In genomic region chr5:120181384-120181783, GRCm38 (mm10) we compare ENCODE assay signal across 23 mouse cellular contexts.
A peak's percentile ranks its signal among the peaks of the same experiment; 100 is the strongest.
DNase-seq lines count a peak whose midpoint lies in the region; ATAC-seq and TF ChIP-seq lines count a peak whose summit lies in the region.
"Had no signal": no experiment of that assay in that cellular context is flagged by ENCODE, and none has a peak within 500 bp of the region (broad histone marks: within the 10 kb centered on the region; RNA-seq: fewer than 3 reads in every experiment).

No protein-coding gene starts in this region.

- H3K27ac ChIP-seq in midbrain, postnatal 0 days (ENCODE audit: low read depth, low read length) = no peak overlapping the region
- no peak overlapping the region for H3K27ac ChIP-seq in midbrain, embryonic 10.5 days (replicated peaks)
- H3K27ac ChIP-seq: embryonic facial prominence, embryonic 15.5 days; forebrain, embryonic 10.5 days; hindbrain, embryonic 12.5 days; kidney, postnatal 0 days; limb, embryonic 12.5 days; liver, embryonic 14.5 days; lung, embryonic 15.5 days; macrophage had no signal

- no peak for ATAC-seq in midbrain, postnatal 0 days (ENCODE audit: low FRiP score)
- ATAC-seq: forebrain, postnatal 0 days had no signal

- WGBS in midbrain, postnatal 0 days = 86% methylated on average over 4 of the region's 4 CpGs
- 90% methylated on average over 4 of the region's 4 CpGs for WGBS in midbrain, embryonic 10.5 days

- peak; percentile 46 for DNase-seq in adrenal gland, adult 2 months
- DNase-seq in adrenal gland, postnatal 4 days (ENCODE audit: low spot score in 2 of 2) = no peak
- DNase-seq in heart, adult 11 months = peak; percentile 98
- no peak for DNase-seq in heart, postnatal 4 days
- DNase-seq in midbrain, postnatal 0 days (ENCODE audit: low spot score) = peak; percentile 51
- no peak for DNase-seq in midbrain, embryonic 10.5 days (ENCODE audit: low spot score)
- DNase-seq in heart, postnatal 25 days (ENCODE audit: low spot score) = peak; percentile 21
- DNase-seq in lung, postnatal 10 days = no peak
- DNase-seq: cerebellum, adult 8-10 months; embryo, embryonic 11 days; forebrain, postnatal 0 days; gastrocnemius, postnatal 14 days; kidney, adult 11 months; right cerebral cortex, postnatal 4 days had no signal

- intact Hi-C loops in heart, postnatal 25 days (cut with DNase I) = no loop called here

- no peak overlapping the region for H3K4me3 ChIP-seq in midbrain, postnatal 0 days (ENCODE audit: low read depth, low read length)
- no peak overlapping the region for H3K4me3 ChIP-seq in midbrain, embryonic 10.5 days
- H3K4me3 ChIP-seq: embryonic facial prominence, embryonic 15.5 days; forebrain, embryonic 10.5 days; hindbrain, embryonic 12.5 days; limb, embryonic 12.5 days; lung, embryonic 15.5 days had no signal

- no peak overlapping the region for H3K4me2 ChIP-seq in midbrain, postnatal 0 days (ENCODE audit: low read depth, low read length, poor library complexity, severe bottlenecking)
- H3K4me2 ChIP-seq: embryonic facial prominence, embryonic 15.5 days; hindbrain, embryonic 12.5 days; limb, embryonic 12.5 days; lung, embryonic 15.5 days; midbrain, embryonic 11.5 days had no signal

- H3K9ac ChIP-seq in midbrain, postnatal 0 days (replicated peaks; ENCODE audit: low read length, poor library complexity, severe bottlenecking) = no peak overlapping the region
- H3K9ac ChIP-seq: embryonic facial prominence, embryonic 15.5 days; forebrain, postnatal 0 days; hindbrain, embryonic 12.5 days; limb, embryonic 12.5 days; liver, embryonic 14.5 days; lung, embryonic 15.5 days had no signal

- TF ChIP-seq CTCF in midbrain, postnatal 0 days (IDR thresholded peaks at IDR 0.05) = no peak

- no peaks in the 10 kb centered on the region for H3K27me3 ChIP-seq in midbrain, postnatal 0 days (ENCODE audit: insufficient read depth, low read length)
- H3K27me3 ChIP-seq in midbrain, embryonic 10.5 days (ENCODE audit: low read depth, poor library complexity, severe bottlenecking) = no peaks in the 10 kb centered on the region
- H3K27me3 ChIP-seq: embryonic facial prominence, embryonic 15.5 days; hindbrain, embryonic 12.5 days; limb, embryonic 12.5 days; lung, embryonic 15.5 days had no signal

- H3K36me3 ChIP-seq in midbrain, postnatal 0 days (ENCODE audit: insufficient read depth, low read length) = peaks cover 6% of the 10 kb centered on the region; the same call in 1 of the 2 replicates
- peaks cover 54% of the 10 kb centered on the region for H3K36me3 ChIP-seq in midbrain, embryonic 10.5 days

- 0 out of 2 replicates have a peak, but pooled peaks cover 10% of the 10 kb centered on the region for H3K4me1 ChIP-seq in midbrain, postnatal 0 days (ENCODE audit: insufficient read depth, low read length)
- H3K4me1 ChIP-seq in midbrain, embryonic 10.5 days = peaks cover 3% of the 10 kb centered on the region; the same call in 1 of the 2 replicates
- H3K4me1 ChIP-seq: embryonic facial prominence, embryonic 15.5 days; lung, embryonic 15.5 days had no signal

- H3K9me3 ChIP-seq in midbrain, postnatal 0 days (ENCODE audit: low read length) = no peaks in the 10 kb centered on the region
- no peaks in the 10 kb centered on the region; the same call in 1 of the 2 replicates for H3K9me3 ChIP-seq in midbrain, embryonic 10.5 days (replicated peaks)
- H3K9me3 ChIP-seq: embryonic facial prominence, embryonic 15.5 days; lung, embryonic 15.5 days had no signal

Comparison
In these comparisons a context has a peak if more than half of its experiments do, and no peak if none do; other contexts are left out.
1. DNase-seq: peak in adrenal gland, adult 2 months (single experiment), heart, adult 11 months (single experiment), midbrain, postnatal 0 days (single experiment) and heart, postnatal 25 days (single experiment); none in adrenal gland, postnatal 4 days (0 of 2), heart, postnatal 4 days (single experiment), midbrain, embryonic 10.5 days (single experiment) and lung, postnatal 10 days (single experiment).